Mouse (Mus musculus) limb, embryonic 14.5 days (tissue): Measurements from ENCODE around the gene Zfp57. TPM values are rescaled to one million over a fixed set of nuclear protein-coding genes. Genes with fewer than 3 reads are reported as not detected.
"Not testable (repeated sequence)": the region's sequence is repeated elsewhere in the genome, so short reads cannot be mapped to it uniquely, and the experiment has no call there.

Source experiments
- ATAC-seq: fragments of 200-750 bp; cut with Nextera tagmentation; 2 replicates; pipeline ENCODE4 v1.8.0; 2017; ENCODE audit warnings: low read depth, moderate number of reproducible peaks, moderate TSS enrichment; ENCODE audit not compliant: low FRiP score
- DNase-seq: peaks from one replicate; pipeline ENCODE4 v3.0.0-alpha.2; 2015; ENCODE audit warnings: low spot score
- H3K27ac ChIP-seq: fragments of 300-500 bp; sonication (generic); replicated peaks from 2 replicates; pipeline ENCODE4 v1.5.1; 2014; ENCODE audit warnings: low read depth, mild to moderate bottlenecking, low read length, moderate library complexity, mixed read lengths
- H3K27me3 ChIP-seq: fragments of 300-500 bp; sonication (generic); 2 replicates; pipeline ENCODE4 v1.6.1; 2014; ENCODE audit warnings: low read length, mixed read lengths; ENCODE audit not compliant: control insufficient read depth, insufficient read depth
- H3K36me3 ChIP-seq: fragments of 300-500 bp; sonication (generic); 2 replicates; pipeline ENCODE4 v1.6.1; 2014; ENCODE audit warnings: mild to moderate bottlenecking, low read length, moderate library complexity, mixed read lengths; ENCODE audit not compliant: control insufficient read depth, insufficient read depth
- H3K4me1 ChIP-seq: fragments of 300-500 bp; sonication (generic); 2 replicates; pipeline ENCODE4 v1.6.1; 2014; ENCODE audit warnings: antibody characterized with exemption, low read length, mixed read lengths; ENCODE audit not compliant: control insufficient read depth, insufficient read depth
- H3K4me2 ChIP-seq: fragments of 300-500 bp; sonication (generic); replicated peaks from 2 replicates; pipeline ENCODE4 v1.6.1; 2014; ENCODE audit warnings: low read depth, mild to moderate bottlenecking, low read length, moderate library complexity; ENCODE audit not compliant: severe bottlenecking
- H3K4me3 ChIP-seq: fragments of 300-500 bp; sonication (generic); replicated peaks from 2 replicates; pipeline ENCODE4 v1.5.1; 2014; ENCODE audit warnings: low read length
- H3K9ac ChIP-seq: fragments of 300-500 bp; sonication (generic); 2 replicates; pipeline ENCODE4 v1.6.1; 2014; ENCODE audit warnings: mild to moderate bottlenecking, low read depth, low read length, moderate library complexity; ENCODE audit not compliant: severe bottlenecking
- H3K9me3 ChIP-seq: fragments of 300-500 bp; sonication (generic); 2 replicates; pipeline ENCODE4 v1.6.1; 2016; ENCODE audit warnings: low read length; ENCODE audit not compliant: control insufficient read depth
- POLR2A ChIP-seq: fragments of 200-500 bp; IDR thresholded peaks from 2 replicates; pipeline ENCODE4 v1.8.0; 2012; ENCODE audit warnings: inconsistent platforms, mild to moderate bottlenecking, moderate library complexity, borderline replicate concordance; ENCODE audit not compliant: insufficient read depth, insufficient read length; ENCODE audit errors: extremely low read depth
- WGBS: fragments of 180-500 bp; shearing (Covaris S2); extraction: QIAGEN DNeasy Blood & Tissue Kit; methylation state at CpG from one replicate; pipeline ENCODE4 v1.1.7; 2014; 5-methylcytosine and 5-hydroxymethylcytosine counted together
- polyA plus RNA-seq, 2 experiments: library from polyadenylated mRNA; depleted of rRNA in 1 of 2; stranded (reverse) in 1 of 2; unstranded in 1 of 2; fragments of >200 nt; fragmentation: Nextera tagmentation in 1 of 2; extraction: Ambion mirVana in 1 of 2; gene quantifications; 2 replicates each; pipeline versions ENCODE4 v1.2.1 to v1.2.3; 2012 to 2014

The Zfp57 gene
- polyA plus RNA-seq, 2 experiments, result 86.1 to 149 TPM

GRCm38 (mm10) chr17:37011719-37012118, 10.8 kb downstream of the Zfp57 start:
- H3K36me3 ChIP-seq, result peaks cover 39% of the 10 kb centered on the region
- ATAC-seq (no peak), DNase-seq (no peak)
- no peaks in the 10 kb centered on the region for H3K4me1 ChIP-seq
- no peak for TF ChIP-seq POLR2A
- H3K4me3 ChIP-seq, result no peak overlapping the region
- no peak overlapping the region for H3K27ac ChIP-seq
- H3K9ac ChIP-seq, result no peak overlapping the region
- H3K9me3 ChIP-seq, result no peaks in the 10 kb centered on the region
- H3K4me2 ChIP-seq, result no peak overlapping the region
- WGBS, result 77% methylated on average over 3 of the region's 3 CpGs
- no peaks in the 10 kb centered on the region for H3K27me3 ChIP-seq

- Histone ChIP-seq H3K9ac (no peak overlapping the region), H3K4me3 (no peak overlapping the region), H3K27me3 (no peaks in the 10 kb centered on the region), H3K9me3 (no peaks in the 10 kb centered on the region), H3K36me3 (peaks cover 37% of the 10 kb centered on the region), H3K4me2 (no peak overlapping the region), H3K27ac (no peak overlapping the region), H3K4me1 (no peaks in the 10 kb centered on the region)
- ATAC-seq, result no peak
- 78% methylated on average over 5 of the region's 5 CpGs for WGBS
- no peak for TF ChIP-seq POLR2A
- no peak for DNase-seq
Observed at GRCm38 (mm10) chr17:37012141-37012540, 11.2 kb downstream of the Zfp57 start.

GRCm38 (mm10) chr17:37016333-37016732, 15.4 kb downstream of the Zfp57 start:
- Histone ChIP-seq H3K9ac (no peak overlapping the region), H3K27ac (no peak overlapping the region; the same call in 1 of the 2 replicates), H3K9me3 (no peaks in the 10 kb centered on the region), H3K4me1 (no peaks in the 10 kb centered on the region), H3K4me3 (no peak overlapping the region), H3K27me3 (no peaks in the 10 kb centered on the region), H3K36me3 (no peaks in the 10 kb centered on the region), H3K4me2 (no peak overlapping the region)
- ATAC-seq, result no peak
- no peak for TF ChIP-seq POLR2A
- no peak for DNase-seq

DNA sequence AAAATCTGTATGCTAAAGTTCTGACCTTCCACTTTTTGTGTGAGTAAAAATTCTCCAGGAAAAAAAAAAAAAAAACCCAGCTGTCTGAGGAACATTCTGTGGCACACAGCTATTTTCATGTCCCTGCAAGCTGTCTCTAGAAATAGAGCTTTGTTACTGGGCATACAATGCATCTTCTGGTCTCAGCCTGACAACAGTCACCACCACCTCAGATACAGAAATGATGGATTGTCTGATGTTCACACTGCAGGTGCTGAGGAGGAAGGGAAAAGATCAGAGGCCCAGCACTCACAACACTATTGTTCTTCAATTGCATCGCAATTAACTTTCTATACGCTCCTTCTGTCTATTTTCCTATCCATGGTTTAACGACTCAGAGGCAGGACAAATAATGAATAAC, 17.4 kb downstream of the Zfp57 start:
- WGBS, result 83% methylated on average over 3 of the region's 3 CpGs
- Histone ChIP-seq H3K27me3 (no peaks in the 10 kb centered on the region), H3K9ac (no peak overlapping the region), H3K4me2 (no peak overlapping the region), H3K36me3 (no peaks in the 10 kb centered on the region), H3K9me3 (no peaks in the 10 kb centered on the region), H3K27ac (no peak overlapping the region), H3K4me3 (no peak overlapping the region), H3K4me1 (no peaks in the 10 kb centered on the region)
- ATAC-seq (no peak), DNase-seq (no peak)
- TF ChIP-seq POLR2A, result no peak

DNA sequence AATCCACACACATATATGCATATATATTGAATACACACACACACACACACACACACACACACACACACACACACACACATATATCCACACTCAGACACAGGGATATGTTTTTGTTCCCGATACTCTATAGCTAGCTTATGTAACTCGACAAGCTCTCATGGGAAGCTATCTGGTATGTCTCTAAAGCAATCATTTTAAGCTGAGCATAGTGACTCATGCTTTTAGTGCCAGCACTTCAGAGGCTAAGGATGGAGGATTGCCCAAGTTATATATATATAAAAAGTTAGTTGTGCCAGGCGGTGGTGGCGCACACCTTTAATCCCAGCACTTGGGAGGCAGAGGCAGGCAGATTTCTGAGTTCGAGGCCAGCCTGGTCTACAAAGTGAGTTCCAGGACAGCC, 18.3 kb downstream of the Zfp57 start:
- DNase-seq, H3K4me2 ChIP-seq, H3K36me3 ChIP-seq, ATAC-seq, H3K9ac ChIP-seq, H3K27me3 ChIP-seq, H3K27ac ChIP-seq, H3K4me3 ChIP-seq, H3K9me3 ChIP-seq, H3K4me1 ChIP-seq: not testable (repeated sequence)
- WGBS, result 92% methylated on average over 5 of the region's 5 CpGs
